ENCODE assay signal across 8 mouse cellular contexts in the genomic region with DNA sequence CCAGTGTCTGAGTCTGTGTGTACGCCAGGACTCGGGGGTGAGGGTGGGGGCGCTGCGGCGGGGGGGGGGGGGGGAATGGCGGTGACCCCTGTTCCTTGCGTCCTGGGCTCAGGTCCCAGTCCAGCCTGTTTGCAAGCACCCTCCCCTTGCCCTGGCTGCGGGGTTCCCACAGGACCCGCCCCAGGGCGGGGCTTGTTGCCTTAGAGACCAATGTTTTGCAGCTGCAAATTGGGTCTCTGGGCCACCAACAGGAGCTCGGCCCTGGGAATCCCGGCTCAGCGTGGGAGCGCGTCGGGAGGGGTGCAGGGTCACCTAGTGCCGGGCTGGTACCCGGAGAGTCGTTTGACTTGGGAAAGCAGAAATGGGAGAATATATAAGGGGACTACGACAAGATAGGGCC. TPM values are rescaled to one million over a fixed set of nuclear protein-coding genes. Genes with fewer than 3 reads are reported as not detected.
DNase-seq lines count a peak whose midpoint lies in the region; ATAC-seq and TF ChIP-seq lines count a peak whose summit lies in the region.

No protein-coding gene starts in this region.

- peak overlapping the region; percentile 26 for H3K9ac ChIP-seq in embryonic facial prominence, embryonic 15.5 days
- peak overlapping the region; percentile 38 for H3K9ac ChIP-seq in liver, embryonic 13.5 days
- H3K9ac ChIP-seq in stomach, postnatal 0 days (ENCODE audit: low read length) = peak overlapping the region; percentile 53; the same call in 1 of the 2 replicates

- no peaks in the 10 kb centered on the region for H3K27me3 ChIP-seq in embryonic facial prominence, embryonic 15.5 days
- H3K27me3 ChIP-seq in heart, embryonic 10.5 days (ENCODE audit: insufficient read depth, poor library complexity, severe bottlenecking) = no peaks in the 10 kb centered on the region
- peaks cover 39% of the 10 kb centered on the region for H3K27me3 ChIP-seq in liver, embryonic 13.5 days
- no peaks in the 10 kb centered on the region for H3K27me3 ChIP-seq in stomach, postnatal 0 days (ENCODE audit: control insufficient read depth, insufficient read depth, low read length)

- peak; percentile 94 to 97 for DNase-seq in adrenal gland, postnatal 36 days
- peak; percentile 97 for DNase-seq in heart, embryonic 10.5 days (ENCODE audit: low spot score)
- peak; percentile 84 to 89 for DNase-seq in kidney, adult 8-10 months
- DNase-seq in liver, embryonic 13.5 days = peak; percentile 78
- peak; percentile 90 for DNase-seq in neural tube, embryonic 10.5 days (ENCODE audit: extremely low spot score, low spot score)
- peak; percentile 90 for DNase-seq in stomach, postnatal 0 days (ENCODE audit: low spot score)

- no peaks in the 10 kb centered on the region for H3K36me3 ChIP-seq in embryonic facial prominence, embryonic 15.5 days
- no peaks in the 10 kb centered on the region for H3K36me3 ChIP-seq in heart, embryonic 10.5 days
- no peaks in the 10 kb centered on the region for H3K36me3 ChIP-seq in liver, embryonic 13.5 days
- no peaks in the 10 kb centered on the region for H3K36me3 ChIP-seq in stomach, postnatal 0 days (ENCODE audit: control insufficient read depth, insufficient read depth, low read length)

- peaks cover 21% of the 10 kb centered on the region for H3K4me1 ChIP-seq in embryonic facial prominence, embryonic 15.5 days
- peaks cover 57% of the 10 kb centered on the region for H3K4me1 ChIP-seq in heart, embryonic 10.5 days
- peaks cover 36% of the 10 kb centered on the region for H3K4me1 ChIP-seq in liver, embryonic 13.5 days (replicated peaks)
- H3K4me1 ChIP-seq in stomach, postnatal 0 days (replicated peaks; ENCODE audit: control insufficient read depth, insufficient read depth) = peaks cover 3% of the 10 kb centered on the region; the same call in 1 of the 2 replicates

- no peak for TF ChIP-seq EP300 in stomach, postnatal 0 days (optimal IDR thresholded peaks at IDR 0.05)

- peak overlapping the region; percentile 70 for H3K27ac ChIP-seq in embryonic facial prominence, embryonic 15.5 days (replicated peaks)
- H3K27ac ChIP-seq in heart, embryonic 10.5 days = peak overlapping the region; percentile 86
- H3K27ac ChIP-seq in liver, embryonic 13.5 days = no peak overlapping the region
- peak overlapping the region; percentile 89 for H3K27ac ChIP-seq in stomach, postnatal 0 days (replicated peaks)

- H3K4me3 ChIP-seq in embryonic facial prominence, embryonic 15.5 days (replicated peaks) = peak overlapping the region; percentile 47
- H3K4me3 ChIP-seq in heart, embryonic 10.5 days = peak overlapping the region; percentile 57
- H3K4me3 ChIP-seq in liver, embryonic 13.5 days (replicated peaks) = peak overlapping the region; percentile 45
- H3K4me3 ChIP-seq in stomach, postnatal 0 days (ENCODE audit: low read depth, low read length) = peak overlapping the region; percentile 37

- peak overlapping the region; percentile 79 for H3K4me2 ChIP-seq in embryonic facial prominence, embryonic 15.5 days (replicated peaks)
- H3K4me2 ChIP-seq in liver, embryonic 13.5 days = peak overlapping the region; percentile 74
- peak overlapping the region; percentile 73 for H3K4me2 ChIP-seq in stomach, postnatal 0 days (replicated peaks; ENCODE audit: low read depth)

- ATAC-seq in CD4-positive, CD25-positive, alpha-beta regulatory T cell, adult 4 months = peak; percentile 13
- peak; percentile 80 for ATAC-seq in embryonic facial prominence, embryonic 15.5 days (ENCODE audit: insufficient number of reproducible peaks, low FRiP score, low TSS enrichment, low read depth)
- ATAC-seq in liver, embryonic 13.5 days (ENCODE audit: low read depth) = peak; percentile 62
- peak; percentile 55 for ATAC-seq in stomach, postnatal 0 days (ENCODE audit: low FRiP score, low TSS enrichment)

- TF ChIP-seq CTCF in stomach, postnatal 0 days (IDR thresholded peaks at IDR 0.05; ENCODE audit: low read depth) = no peak

- under 1% methylated on average over 19 of the region's 20 CpGs for WGBS in embryonic facial prominence, embryonic 15.5 days
- WGBS in heart, embryonic 10.5 days = under 1% methylated on average over 20 of the region's 20 CpGs
- under 1% methylated on average over 18 of the region's 20 CpGs for WGBS in liver, embryonic 13.5 days (ENCODE audit: insufficient replicate concordance)
- under 1% methylated on average over 20 of the region's 20 CpGs for WGBS in stomach, postnatal 0 days

- H3K9me3 ChIP-seq in embryonic facial prominence, embryonic 15.5 days (replicated peaks) = no peaks in the 10 kb centered on the region
- no peaks in the 10 kb centered on the region for H3K9me3 ChIP-seq in heart, embryonic 10.5 days
- H3K9me3 ChIP-seq in liver, embryonic 13.5 days (replicated peaks) = 0 out of 2 replicates have a peak, but pooled peaks cover 3% of the 10 kb centered on the region
- H3K9me3 ChIP-seq in stomach, postnatal 0 days (ENCODE audit: control insufficient read depth, low read length) = no peaks in the 10 kb centered on the region

RNA-seq across cellular contexts. Expression of gene Fosb, which starts 16.5 kb away (rescaled TPM):
- polyA plus RNA-seq in CD4-positive, CD25-positive, alpha-beta regulatory T cell, adult 4 months (2017; shearing (Covaris generic)) = 1 to 10 TPM in 1 of 2 experiments, under 1 TPM in 1; 0.35 to 2.7 TPM
- total RNA-seq in adrenal gland, postnatal 36 days (2021) = 10 to 100 TPM; 11.2 to 23.6 TPM
- 0.21 and 0.69 TPM in 2 replicates for polyA plus RNA-seq in embryonic facial prominence, embryonic 15.5 days (2015; fragmentation: Nextera tagmentation; extraction: Ambion mirVana)
- polyA plus RNA-seq in heart, embryonic 10.5 days (2016; fragmentation: Nextera tagmentation; extraction: Ambion mirVana) = 0.24 and 0.27 TPM in 2 replicates
- polyA plus RNA-seq in liver, embryonic 13.5 days (2015; fragmentation: Nextera tagmentation; extraction: Ambion mirVana) = 0.03 TPM in 1 of 2 replicates, not detected in the other
- polyA plus RNA-seq in stomach, postnatal 0 days (2015; fragmentation: Nextera tagmentation; extraction: Ambion mirVana) = 0.21 and 0.38 TPM in 2 replicates

RNA-seq across cellular contexts. Expression of gene Ercc1, which starts 18.2 kb away (rescaled TPM):
- 10 to 100 TPM; 71.2 to 78.1 TPM for polyA plus RNA-seq in CD4-positive, CD25-positive, alpha-beta regulatory T cell, adult 4 months (2017; shearing (Covaris generic))
- 10 to 100 TPM; 33.0 to 38.8 TPM for total RNA-seq in adrenal gland, postnatal 36 days (2021)
- polyA plus RNA-seq in embryonic facial prominence, embryonic 15.5 days (2015; fragmentation: Nextera tagmentation; extraction: Ambion mirVana) = 83.0 and 85.5 TPM in 2 replicates
- polyA plus RNA-seq in heart, embryonic 10.5 days (2016; fragmentation: Nextera tagmentation; extraction: Ambion mirVana) = 74.0 and 84.2 TPM in 2 replicates
- 19.1 and 21.0 TPM in 2 replicates for polyA plus RNA-seq in liver, embryonic 13.5 days (2015; fragmentation: Nextera tagmentation; extraction: Ambion mirVana)
- polyA plus RNA-seq in stomach, postnatal 0 days (2015; fragmentation: Nextera tagmentation; extraction: Ambion mirVana) = 32.8 and 36.9 TPM in 2 replicates

RNA-seq across cellular contexts. Expression of gene Cd3eap, which starts 32.9 kb away (rescaled TPM):
- 10 to 100 TPM; 15.8 to 17.6 TPM for polyA plus RNA-seq in CD4-positive, CD25-positive, alpha-beta regulatory T cell, adult 4 months (2017; shearing (Covaris generic))
- 10 to 100 TPM; 11.3 to 12.8 TPM for total RNA-seq in adrenal gland, postnatal 36 days (2021)
- 30.4 and 32.0 TPM in 2 replicates for polyA plus RNA-seq in embryonic facial prominence, embryonic 15.5 days (2015; fragmentation: Nextera tagmentation; extraction: Ambion mirVana)
- polyA plus RNA-seq in heart, embryonic 10.5 days (2016; fragmentation: Nextera tagmentation; extraction: Ambion mirVana) = 23.2 and 27.8 TPM in 2 replicates
- polyA plus RNA-seq in liver, embryonic 13.5 days (2015; fragmentation: Nextera tagmentation; extraction: Ambion mirVana) = 15.0 and 16.3 TPM in 2 replicates
- 13.4 and 13.6 TPM in 2 replicates for polyA plus RNA-seq in stomach, postnatal 0 days (2015; fragmentation: Nextera tagmentation; extraction: Ambion mirVana)

RNA-seq across cellular contexts. Expression of gene Ppp1r13l, which starts 33.2 kb away (rescaled TPM):
- polyA plus RNA-seq in CD4-positive, CD25-positive, alpha-beta regulatory T cell, adult 4 months (2017; shearing (Covaris generic)) = not detected
- 1 to 10 TPM; 5.8 to 8.9 TPM for total RNA-seq in adrenal gland, postnatal 36 days (2021)
- 17.2 and 22.7 TPM in 2 replicates for polyA plus RNA-seq in embryonic facial prominence, embryonic 15.5 days (2015; fragmentation: Nextera tagmentation; extraction: Ambion mirVana)
- 12.0 and 16.2 TPM in 2 replicates for polyA plus RNA-seq in heart, embryonic 10.5 days (2016; fragmentation: Nextera tagmentation; extraction: Ambion mirVana)
- polyA plus RNA-seq in liver, embryonic 13.5 days (2015; fragmentation: Nextera tagmentation; extraction: Ambion mirVana) = 1.1 and 1.2 TPM in 2 replicates
- polyA plus RNA-seq in stomach, postnatal 0 days (2015; fragmentation: Nextera tagmentation; extraction: Ambion mirVana) = 10.3 and 12.2 TPM in 2 replicates

RNA-seq across cellular contexts. Expression of gene Rtn2, which starts 43.9 kb away (rescaled TPM):
- polyA plus RNA-seq in CD4-positive, CD25-positive, alpha-beta regulatory T cell, adult 4 months (2017; shearing (Covaris generic)) = not detected
- total RNA-seq in adrenal gland, postnatal 36 days (2021) = 1 to 10 TPM; 4.6 to 5.1 TPM
- polyA plus RNA-seq in embryonic facial prominence, embryonic 15.5 days (2015; fragmentation: Nextera tagmentation; extraction: Ambion mirVana) = 39.2 and 41.9 TPM in 2 replicates
- 22.4 and 26.0 TPM in 2 replicates for polyA plus RNA-seq in heart, embryonic 10.5 days (2016; fragmentation: Nextera tagmentation; extraction: Ambion mirVana)
- polyA plus RNA-seq in liver, embryonic 13.5 days (2015; fragmentation: Nextera tagmentation; extraction: Ambion mirVana) = 4.0 and 4.1 TPM in 2 replicates
- polyA plus RNA-seq in stomach, postnatal 0 days (2015; fragmentation: Nextera tagmentation; extraction: Ambion mirVana) = 10.1 and 12.1 TPM in 2 replicates

Comparison
In these comparisons a context has a peak if more than half of its experiments do, and no peak if none do; other contexts are left out.
1. ATAC-seq: peak in every context shown above with its lines; median percentile 80 in embryonic facial prominence, embryonic 15.5 days; 62 in liver, embryonic 13.5 days; 55 in stomach, postnatal 0 days; 13 in CD4-positive, CD25-positive, alpha-beta regulatory T cell, adult 4 months.